Mouse (Mus musculus): Measurements from ENCODE around the gene Zfp629. TPM values are rescaled to one million over a fixed set of nuclear protein-coding genes. Genes with fewer than 3 reads are reported as not detected.
"Not testable (repeated sequence)": the region's sequence is repeated elsewhere in the genome, so short reads cannot be mapped to it uniquely, and the experiment has no call there.

Gene Zfp629
- total RNA-seq (2021) = 10 to 100 TPM; 16.3 to 21.2 TPM
- polyA plus RNA-seq (2012; rRNA removed) = 14.0 and 15.5 TPM in 2 replicates
- long read RNA-seq, partial matches to known transcripts = 0 of 3 reads
- long read RNA-seq, other reads (novel, unspliced or antisense) = 3 of 3 reads

- DNase-seq = peak; percentile 82
Observed at GRCm38 (mm10) chr7:127614891-127615843, at the start of gene Zfp629. TSS of gene Zfp629 (minus strand) at chr7:127615797.

GRCm38 (mm10) chr7:127662926-127663325 lies 47.3 kb upstream of the Zfp629 start:
- no peak for DNase-seq

GRCm38 (mm10) chr7:127661833-127662232 lies 46.2 kb upstream of the Zfp629 start:
- DNase-seq = no peak

GRCm38 (mm10) chr7:127660882-127661281 lies 45.3 kb upstream of the Zfp629 start:
- DNase-seq = no peak

GRCm38 (mm10) chr7:127656946-127657345 lies 41.3 kb upstream of the Zfp629 start:
- peak; percentile 64 for DNase-seq

GRCm38 (mm10) chr7:127654318-127654717 lies 38.7 kb upstream of the Zfp629 start:
- no peak for DNase-seq

GRCm38 (mm10) chr7:127652050-127652449 lies 36.5 kb upstream of the Zfp629 start:
- DNase-seq = no peak

GRCm38 (mm10) chr7:127651624-127652023 lies 36.0 kb upstream of the Zfp629 start:
- DNase-seq = no peak

- no peak for DNase-seq
Observed at GRCm38 (mm10) chr7:127649206-127649605, 33.6 kb upstream of the Zfp629 start.

GRCm38 (mm10) chr7:127648516-127649201 lies 33.1 kb upstream of the Zfp629 start:
- DNase-seq = no peak

GRCm38 (mm10) chr7:127647576-127647975 lies 32.0 kb upstream of the Zfp629 start:
- not testable (repeated sequence) for DNase-seq

GRCm38 (mm10) chr7:127646363-127646762 lies 30.8 kb upstream of the Zfp629 start:
- no peak for DNase-seq

GRCm38 (mm10) chr7:127642254-127642653 lies 26.7 kb upstream of the Zfp629 start:
- no peak for DNase-seq

GRCm38 (mm10) chr7:127641260-127641659 lies 25.7 kb upstream of the Zfp629 start:
- no peak for DNase-seq

- DNase-seq = peak; percentile 88
Observed at GRCm38 (mm10) chr7:127636963-127637362, 21.4 kb upstream of the Zfp629 start.

GRCm38 (mm10) chr7:127631416-127631815 lies 15.8 kb upstream of the Zfp629 start:
- DNase-seq = no peak

- no peak for DNase-seq
Observed at GRCm38 (mm10) chr7:127628646-127629045, 13.0 kb upstream of the Zfp629 start.

- no peak for DNase-seq
Observed at GRCm38 (mm10) chr7:127626471-127626870, 10.9 kb upstream of the Zfp629 start.

- DNase-seq = no peak
Observed at GRCm38 (mm10) chr7:127626039-127626438, 10.4 kb upstream of the Zfp629 start.

GRCm38 (mm10) chr7:127618402-127618801 lies 2.8 kb upstream of the Zfp629 start:
- not testable (repeated sequence) for DNase-seq

- no peak for DNase-seq
Observed at GRCm38 (mm10) chr7:127617962-127618361, 2.4 kb upstream of the Zfp629 start.

GRCm38 (mm10) chr7:127616881-127617280 lies 1.3 kb upstream of the Zfp629 start:
- DNase-seq = no peak

- DNase-seq = no peak
Observed at GRCm38 (mm10) chr7:127616336-127616735, 739 bp upstream of the Zfp629 start.

All from adrenal gland, adult 2 months (tissue).